Mouse (Mus musculus): Measurements from ENCODE around the gene Dlx4.
A peak's percentile ranks its signal among the peaks of the same experiment; 100 is the strongest.

The Dlx4 gene

DNA sequence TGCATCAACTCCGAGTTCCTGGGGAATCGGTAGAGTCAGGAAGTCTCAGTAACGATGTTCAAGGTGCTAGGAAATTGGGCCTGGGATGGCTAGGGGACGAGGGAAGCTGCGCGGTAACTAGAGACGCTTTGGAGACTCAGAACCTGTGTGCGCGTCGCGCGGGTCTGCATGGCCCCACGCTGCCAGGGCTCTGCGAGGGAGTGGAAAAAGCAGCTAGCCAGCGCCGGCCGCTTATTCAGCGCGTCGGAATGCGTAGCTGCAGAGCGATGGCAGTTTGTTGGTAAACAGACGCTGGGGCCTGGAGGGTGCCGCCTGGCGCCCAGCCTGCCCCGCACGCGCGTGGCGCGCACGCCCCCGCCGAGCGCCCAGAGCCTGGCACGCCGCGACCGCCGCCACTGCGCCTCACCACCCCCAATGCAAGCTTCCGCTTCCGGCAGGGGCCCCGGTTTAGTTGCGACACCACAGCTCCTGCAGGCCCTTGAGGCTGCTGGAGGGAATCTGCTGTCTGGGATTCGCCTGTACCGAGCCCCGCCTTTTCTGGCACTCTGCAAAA is at the start of gene Dlx4:
TSS of gene Dlx4 (minus strand) at position 413 of the 553 bp plus-strand sequence.
- DNase-seq (ENCODE audit: low read depth, low spot score) = peak; percentile 22

- no peak for DNase-seq (ENCODE audit: low read depth, low spot score)
Observed at GRCm38 (mm10) chr11:95189863-95190262, 43.8 kb upstream of the Dlx4 start.

GRCm38 (mm10) chr11:95186826-95187225 is 40.8 kb upstream of the Dlx4 start:
- no peak for DNase-seq (ENCODE audit: low read depth, low spot score)

GRCm38 (mm10) chr11:95185700-95186099 is 39.6 kb upstream of the Dlx4 start:
- no peak for DNase-seq (ENCODE audit: low read depth, low spot score)

DNA sequence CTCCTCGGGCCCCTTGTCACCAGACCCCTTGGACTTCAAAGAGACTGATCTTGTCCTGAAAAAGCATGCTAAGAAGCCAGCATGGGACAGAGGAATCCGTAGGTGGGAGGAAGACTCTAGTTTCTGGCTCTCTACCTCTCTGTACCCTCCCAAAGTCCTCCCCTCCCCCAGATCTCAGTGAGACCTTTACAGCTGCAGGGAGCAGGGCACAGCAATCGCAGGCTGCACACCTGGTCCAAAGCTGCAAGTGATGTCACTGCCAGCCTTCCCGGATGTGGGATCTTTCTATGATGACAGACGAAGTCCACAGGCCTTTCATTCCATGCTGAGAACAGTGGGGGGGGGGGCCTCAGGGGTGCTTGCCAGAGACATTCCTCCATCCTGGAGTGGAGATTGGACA is 38.5 kb upstream of the Dlx4 start:
- no peak for DNase-seq (ENCODE audit: low read depth, low spot score)

DNA sequence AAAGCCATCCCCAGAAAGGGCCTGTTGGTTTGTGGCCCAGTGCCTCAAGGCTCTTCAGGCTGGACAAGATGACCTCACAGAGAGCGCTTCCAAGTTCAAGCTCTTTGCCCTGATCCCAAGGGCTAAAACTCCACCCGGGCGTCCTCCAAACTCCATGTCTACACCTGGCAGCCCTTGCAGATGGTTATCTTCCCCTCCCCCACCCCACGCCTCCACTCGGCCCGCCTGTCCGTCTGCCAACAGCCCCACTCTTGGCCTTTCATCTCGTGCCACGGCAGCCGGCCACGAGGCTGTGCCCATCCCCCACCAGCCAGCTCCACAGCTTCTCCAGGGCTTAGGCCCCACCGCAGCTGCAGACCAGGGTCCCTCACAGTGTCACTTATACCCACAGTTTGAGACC is 33.2 kb upstream of the Dlx4 start:
- DNase-seq (ENCODE audit: low read depth, low spot score) = no peak

GRCm38 (mm10) chr11:95165857-95166256 is 19.8 kb upstream of the Dlx4 start:
- no peak for DNase-seq (ENCODE audit: low read depth, low spot score)

- DNase-seq (ENCODE audit: low read depth, low spot score) = no peak
Observed at GRCm38 (mm10) chr11:95161708-95162107, 15.6 kb upstream of the Dlx4 start.

DNA sequence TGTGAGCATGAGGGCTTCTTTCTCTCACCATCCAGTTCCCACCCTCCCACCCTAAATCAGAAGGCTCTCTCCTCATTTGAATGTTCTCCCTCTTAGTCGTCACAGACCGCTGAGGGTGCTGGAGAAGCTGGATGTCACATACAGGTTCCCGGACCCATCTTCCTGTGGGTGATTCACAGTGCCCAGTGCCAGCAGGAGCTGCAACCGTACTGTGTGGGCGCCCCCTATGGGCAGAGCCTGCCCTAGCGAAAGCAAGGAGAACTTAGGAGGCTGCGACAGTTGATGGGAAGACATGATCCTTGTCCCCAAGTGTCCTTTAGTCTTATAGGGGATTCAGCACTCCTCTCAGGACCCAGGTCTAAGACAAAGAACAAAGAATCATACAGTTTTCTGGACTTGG is 14.6 kb upstream of the Dlx4 start:
- DNase-seq (ENCODE audit: low read depth, low spot score) = no peak

DNA sequence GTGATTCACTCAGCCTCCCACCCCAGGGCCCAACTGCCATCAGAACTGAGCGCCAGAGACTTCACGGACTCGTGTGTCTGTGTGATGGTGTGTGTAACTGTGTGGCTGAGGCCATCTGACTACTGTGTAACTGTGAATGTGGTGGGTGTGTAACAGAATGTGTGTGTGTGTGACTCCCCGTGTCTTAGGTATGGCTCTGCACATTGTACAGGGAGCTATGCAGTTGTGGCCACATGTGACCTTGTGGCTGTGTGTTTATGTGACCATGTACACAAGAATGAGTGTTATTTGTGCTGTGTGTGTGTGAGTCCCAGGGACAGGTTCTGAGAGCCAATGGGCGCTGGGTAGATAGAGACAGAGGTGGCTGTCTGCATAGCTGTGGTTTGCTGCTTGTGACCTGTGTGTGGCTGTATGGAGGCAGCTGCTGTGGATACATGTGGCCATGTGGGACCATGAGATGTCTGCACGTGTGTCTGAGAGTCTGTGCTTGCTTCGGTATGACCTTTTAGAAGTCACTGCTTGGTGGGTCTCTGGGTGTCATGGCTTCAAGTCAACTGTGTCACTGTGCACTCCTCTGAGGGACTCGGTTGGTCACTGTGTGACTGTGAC is 13.8 kb upstream of the Dlx4 start:
- no peak for DNase-seq (ENCODE audit: low read depth, low spot score)

DNA sequence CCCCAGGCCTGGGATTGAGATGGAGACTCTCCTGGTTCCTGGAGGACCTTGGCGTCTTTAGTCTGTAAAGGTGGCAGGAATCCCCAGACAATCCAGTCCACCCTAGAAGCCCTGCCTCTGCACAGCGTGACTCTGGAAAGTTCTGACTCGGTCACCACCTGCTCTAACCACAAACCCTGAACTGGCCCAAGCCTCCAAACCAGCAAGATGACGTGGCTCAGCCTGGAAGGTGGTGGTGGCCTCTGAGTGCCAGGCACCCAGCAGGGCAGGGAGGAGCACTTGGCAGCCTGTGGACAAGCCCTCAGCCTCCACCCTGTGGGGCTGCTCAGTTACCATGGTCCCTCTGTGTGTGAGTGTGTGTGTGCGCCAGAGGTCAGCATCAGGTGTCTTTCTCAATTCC is 11.8 kb upstream of the Dlx4 start:
- DNase-seq (ENCODE audit: low read depth, low spot score) = no peak

- no peak for DNase-seq (ENCODE audit: low read depth, low spot score)
Observed at GRCm38 (mm10) chr11:95157356-95157755, 11.3 kb upstream of the Dlx4 start.

DNA sequence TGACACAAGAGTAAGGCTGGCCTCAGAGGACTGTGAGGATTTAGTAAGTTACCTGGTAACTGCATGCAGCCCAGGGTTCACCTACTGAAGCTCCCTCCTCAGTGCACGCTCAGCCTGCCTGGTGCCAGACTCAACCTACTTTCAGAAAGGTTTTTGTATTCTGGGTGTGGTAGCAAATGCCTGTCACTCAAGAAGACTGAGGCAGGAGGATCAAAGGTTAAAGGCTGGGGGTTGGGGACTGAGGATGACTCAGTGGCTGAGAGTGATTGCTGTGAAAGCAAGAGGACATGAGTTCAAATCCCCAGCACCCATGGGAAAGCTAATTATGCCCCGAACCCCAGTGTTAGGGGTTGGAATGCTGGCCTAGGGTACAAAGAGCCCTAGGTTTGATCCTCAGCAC is 9.4 kb upstream of the Dlx4 start:
- DNase-seq (ENCODE audit: low read depth, low spot score) = no peak

DNA sequence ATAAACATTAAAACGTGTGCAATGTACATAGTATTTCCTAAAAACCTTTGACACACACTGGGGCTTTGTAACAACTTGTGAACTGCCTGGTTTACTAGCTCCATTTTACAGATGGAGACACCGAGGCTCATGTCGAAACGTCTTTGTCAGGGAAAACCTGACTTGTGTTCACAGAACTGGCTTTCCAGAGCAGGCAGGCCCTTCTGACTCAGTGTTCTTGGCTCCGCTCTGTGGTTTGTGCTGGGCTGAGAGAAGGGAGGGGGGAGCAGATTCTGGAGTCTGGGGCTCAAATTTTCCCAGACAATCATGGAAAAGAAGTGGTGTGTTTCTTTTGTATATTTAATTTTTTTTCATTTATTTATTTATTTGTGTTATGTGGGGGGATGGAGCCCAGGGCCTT is 7.6 kb upstream of the Dlx4 start:
- DNase-seq (ENCODE audit: low read depth, low spot score) = no peak

DNA sequence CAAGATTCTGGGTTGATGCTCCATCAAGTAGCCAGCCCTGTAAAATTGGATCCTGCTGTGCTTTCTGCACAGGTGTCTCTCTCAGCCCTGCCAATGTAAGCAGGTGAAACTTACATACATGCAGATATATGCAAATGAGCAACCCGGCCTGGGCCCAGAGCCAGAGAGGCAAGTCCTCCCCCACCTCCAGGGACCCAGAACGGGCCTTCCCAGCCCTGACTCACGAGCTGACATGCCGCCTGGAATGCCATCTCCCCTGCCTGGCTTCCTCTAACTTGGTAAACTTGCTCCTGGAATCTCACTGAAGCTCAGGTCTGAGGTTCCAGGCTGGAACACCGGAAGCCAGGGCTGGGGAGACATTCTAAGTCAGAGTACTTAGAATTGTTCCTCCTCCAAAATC is 7.1 kb upstream of the Dlx4 start:
- DNase-seq (ENCODE audit: low read depth, low spot score) = no peak

DNA sequence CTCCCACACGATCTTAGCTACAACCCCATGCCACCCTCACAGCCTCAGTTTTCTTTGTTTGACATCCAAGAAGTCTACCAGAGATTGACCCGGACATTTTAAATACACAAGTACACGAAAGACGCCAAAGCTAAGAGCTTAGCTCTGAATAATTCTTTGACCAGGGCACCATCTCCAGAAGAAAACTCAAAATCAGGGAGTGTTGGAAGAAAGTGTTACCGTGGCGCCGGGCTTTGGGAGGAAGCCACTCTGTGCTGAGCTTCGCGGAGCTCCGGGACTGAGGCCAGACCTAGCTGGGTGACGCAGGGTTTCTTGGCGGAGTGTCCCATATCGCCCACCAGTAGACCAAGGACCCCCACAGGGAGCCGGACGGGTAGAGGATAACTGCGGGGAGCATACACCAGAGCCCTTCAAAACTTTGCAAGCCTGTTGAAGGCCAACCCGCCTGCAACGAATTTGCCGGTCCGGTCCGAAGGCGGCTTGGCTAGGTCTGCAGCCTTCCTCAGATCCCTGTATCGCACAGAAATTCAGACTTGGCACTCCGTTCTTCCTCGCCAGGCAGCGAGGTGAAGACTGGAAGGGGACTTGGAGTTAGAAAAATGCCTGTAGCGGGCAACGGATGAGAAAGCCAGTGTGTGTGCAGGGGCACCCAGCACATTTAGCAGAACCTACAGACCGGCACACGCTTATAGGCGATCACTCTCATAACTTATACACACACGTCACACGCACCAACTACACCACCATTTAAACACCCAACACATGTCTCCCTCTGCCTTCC is 4.4 kb upstream of the Dlx4 start:
- peak; percentile 10 for DNase-seq (ENCODE audit: low read depth, low spot score)

DNA sequence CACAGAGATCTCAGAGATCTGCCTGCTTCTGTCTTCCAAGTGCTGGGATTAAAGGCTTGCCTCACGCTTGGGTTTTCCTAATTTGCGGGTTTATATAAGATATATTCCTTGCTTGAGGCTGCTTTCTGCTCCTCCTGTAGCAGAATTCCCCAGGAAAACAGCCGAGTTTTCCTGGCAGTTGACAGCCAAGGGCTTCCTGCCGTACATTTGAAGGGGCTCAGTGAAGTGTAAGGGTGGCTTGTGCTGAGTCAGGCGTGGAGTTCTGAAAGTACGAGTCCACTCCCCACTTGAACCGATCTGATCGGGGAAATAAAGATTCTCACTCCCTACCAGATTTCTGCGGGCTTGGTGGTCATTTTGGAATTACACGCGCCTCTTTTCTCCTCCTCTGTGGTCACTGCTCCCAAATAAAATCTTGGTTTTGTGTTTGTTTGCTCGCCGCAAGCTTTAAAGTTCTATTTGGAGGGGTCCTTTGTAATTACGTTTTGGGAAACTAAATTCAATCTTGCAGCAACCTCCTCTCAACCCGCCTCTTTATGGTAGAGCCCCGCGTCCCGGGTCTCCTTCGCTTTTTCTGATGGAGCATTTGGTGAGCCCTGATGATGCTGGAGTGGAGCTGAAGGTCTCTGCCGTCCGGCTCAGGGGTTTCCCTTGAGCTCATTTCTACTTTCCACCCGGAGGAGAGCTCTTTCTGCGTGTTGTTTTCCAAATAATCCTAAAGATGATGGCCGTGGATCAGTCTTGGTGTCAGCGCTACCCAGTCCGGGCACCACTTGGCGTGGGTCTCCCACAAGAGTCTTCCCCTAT is 3.6 kb upstream of the Dlx4 start:
- no peak for DNase-seq (ENCODE audit: low read depth, low spot score)

DNA sequence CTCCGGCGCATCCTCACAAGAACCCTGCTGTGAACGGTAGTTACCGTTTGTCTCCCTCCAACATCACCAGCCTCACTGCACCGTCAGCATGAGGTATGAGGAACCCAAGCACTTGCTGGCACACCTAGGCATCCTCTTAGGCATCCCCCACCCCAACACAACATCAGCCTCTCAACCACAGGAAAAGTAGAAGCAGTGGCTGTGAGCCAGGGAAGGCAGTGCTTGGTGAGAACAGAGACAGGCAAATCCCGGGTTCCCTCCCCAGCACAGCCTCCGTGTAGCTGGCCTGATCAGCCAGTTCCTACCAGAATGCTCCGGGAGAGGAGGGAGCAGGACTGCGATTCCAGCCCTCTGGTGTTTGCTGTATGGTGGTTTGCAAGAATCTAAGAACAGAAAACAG is 2.7 kb upstream of the Dlx4 start:
- DNase-seq (ENCODE audit: low read depth, low spot score) = peak; percentile 20

GRCm38 (mm10) chr11:95144946-95145483 is 1.0 kb downstream of the Dlx4 start:
- DNase-seq (ENCODE audit: low read depth, low spot score) = no peak

- DNase-seq (ENCODE audit: low read depth, low spot score) = no peak
Observed at GRCm38 (mm10) chr11:95144091-95144945, 1.7 kb downstream of the Dlx4 start.

DNA sequence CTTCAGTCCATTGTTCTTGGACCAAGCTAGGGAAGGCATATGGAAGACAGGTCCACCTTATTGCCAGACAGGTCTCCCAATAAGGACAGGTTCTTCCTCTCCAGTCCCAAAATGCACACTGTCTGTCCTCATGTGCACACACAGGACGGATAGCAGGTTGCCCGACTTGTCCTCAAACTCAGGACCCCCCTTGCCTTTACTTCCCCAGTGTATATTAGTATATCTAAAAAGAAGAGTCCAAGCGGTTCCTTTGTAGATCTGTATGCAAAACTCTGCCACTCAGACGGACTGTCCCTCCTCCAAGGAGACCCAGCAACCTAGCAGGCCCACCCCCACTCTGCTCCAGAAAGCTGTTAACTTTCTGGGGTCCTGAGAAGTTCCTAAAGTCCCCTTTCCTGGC is 2.4 kb downstream of the Dlx4 start:
- DNase-seq (ENCODE audit: low read depth, low spot score) = no peak

Measured in brain, adult 2 months (tissue).